Mouse (Mus musculus) MEL (cell line): ENCODE results near the gene Krtap9-5. TPM values are rescaled to one million over a fixed set of nuclear protein-coding genes. Genes with fewer than 3 reads are reported as not detected.

ENCODE experiments used
- DNase-seq: peaks from one replicate; pipeline ENCODE4 v3.0.0; 2011; ENCODE audit warnings: low read depth, low spot score
- H3K27ac ChIP-seq: 2 replicates; pipeline ENCODE4 v1.5.1; 2012; ENCODE audit warnings: low read depth, mild to moderate bottlenecking, control low read depth, low read length, moderate library complexity; ENCODE audit not compliant: control insufficient read depth
- H3K27me3 ChIP-seq, 2 experiments: fragments of 150-350 bp in 1 of 2; sonication (generic) in 1 of 2; 2 replicates each; pipeline ENCODE4 v1.6.1; 2012; ENCODE audit warnings: low read length in 2 of 2, mild to moderate bottlenecking in 2 of 2, improper control_type of control experiment in 1 of 2, moderate library complexity in 1 of 2; ENCODE audit not compliant: insufficient read depth in 2 of 2, control insufficient read depth in 1 of 2
- H3K36me3 ChIP-seq, 2 experiments: 2 replicates each; pipeline ENCODE4 v1.6.1; 2012 to 2014; ENCODE audit warnings: low read length in 2 of 2, improper control_type of control experiment in 1 of 2, inconsistent platforms in 1 of 2, mild to moderate bottlenecking in 1 of 2; ENCODE audit not compliant: insufficient read depth in 2 of 2, control insufficient read depth in 1 of 2
- H3K4me1 ChIP-seq, 2 experiments: fragments of 150-350 bp in 1 of 2; sonication (generic) in 1 of 2; 2 replicates each; pipeline ENCODE4 v1.6.1; 2012; ENCODE audit warnings: low read length in 2 of 2, improper control_type of control experiment in 1 of 2, mild to moderate bottlenecking in 1 of 2; ENCODE audit not compliant: insufficient read depth in 2 of 2, control insufficient read depth in 1 of 2
- H3K4me3 ChIP-seq, 2 experiments: fragments of 150-350 bp in 1 of 2; sonication (generic) in 1 of 2; 2 replicates each; pipeline ENCODE4 v1.5.1; 2012; ENCODE audit warnings: low read depth in 2 of 2, low read length in 2 of 2, mild to moderate bottlenecking in 2 of 2, moderate library complexity in 2 of 2, control low read depth in 1 of 2, improper control_type of control experiment in 1 of 2; ENCODE audit not compliant: control insufficient read depth in 1 of 2, insufficient read depth in 1 of 2
- H3K79me2 ChIP-seq: 2 replicates; pipeline ENCODE4 v1.6.1; 2012; ENCODE audit warnings: mild to moderate bottlenecking, low read length, moderate library complexity; ENCODE audit not compliant: control insufficient read depth, poor library complexity, insufficient read depth
- H3K9ac ChIP-seq: 2 replicates; pipeline ENCODE4 v1.6.1; 2012; ENCODE audit warnings: low read depth, mild to moderate bottlenecking, control low read depth, low read length, moderate library complexity; ENCODE audit not compliant: control insufficient read depth, poor library complexity, severe bottlenecking
- H3K9me3 ChIP-seq: fragments of 150-350 bp; sonication (generic); replicated peaks from 2 replicates; pipeline ENCODE4 v1.6.1; 2012; ENCODE audit warnings: mild to moderate bottlenecking, low read length, improper control_type of control experiment, moderate library complexity; ENCODE audit not compliant: insufficient read depth
- CHD2 ChIP-seq: IDR thresholded peaks from 2 replicates; pipeline ENCODE4 v1.6.1; 2011; ENCODE audit warnings: low read length, improper control_type of control experiment
- CTCF ChIP-seq, 3 experiments: IDR thresholded peaks in 2 of 3; conservative IDR thresholded peaks in 1 of 3; 2 replicates each; pipeline ENCODE4 v1.5.1; 2011 to 2012; ENCODE audit warnings: low read length in 3 of 3, low read depth in 2 of 3, mild to moderate bottlenecking in 2 of 3, improper control_type of control experiment in 1 of 3, inconsistent platforms in 1 of 3, mixed read lengths in 1 of 3, moderate library complexity in 1 of 3; ENCODE audit not compliant: control insufficient read depth in 1 of 3, insufficient read depth in 1 of 3, poor library complexity in 1 of 3, severe bottlenecking in 1 of 3
- E2F4 ChIP-seq: IDR thresholded peaks from 2 replicates; pipeline ENCODE4 v1.6.1; 2011; ENCODE audit warnings: low read depth, low read length, improper control_type of control experiment, borderline replicate concordance
- ELF1 ChIP-seq: IDR thresholded peaks from 2 replicates; pipeline ENCODE4 v1.6.1; 2014; ENCODE audit warnings: low read depth, mild to moderate bottlenecking, inconsistent platforms, low read length, improper control_type of control experiment, moderate library complexity
- EP300 ChIP-seq, 2 experiments: IDR thresholded peaks; 2 replicates each; pipeline ENCODE4 v1.6.1; 2011; ENCODE audit warnings: improper control_type of control experiment in 2 of 2, low read length in 2 of 2, low read depth in 1 of 2, mild to moderate bottlenecking in 1 of 2
- GABPA ChIP-seq: IDR thresholded peaks from 2 replicates; pipeline ENCODE4 v1.6.1; 2012; ENCODE audit warnings: low read depth, mild to moderate bottlenecking, inconsistent platforms, low read length, improper control_type of control experiment, moderate library complexity
- GATA1 ChIP-seq: IDR thresholded peaks from 2 replicates; pipeline ENCODE4 v1.6.1; 2011; ENCODE audit warnings: low read depth, low read length, improper control_type of control experiment
- JUND ChIP-seq: IDR thresholded peaks from 2 replicates; pipeline ENCODE4 v1.6.1; 2011; ENCODE audit warnings: low read depth, mild to moderate bottlenecking, improper control_type of control experiment, low read length
- MYB ChIP-seq: IDR thresholded peaks from 2 replicates; pipeline ENCODE4 v1.6.1; 2011; ENCODE audit warnings: mild to moderate bottlenecking, low read depth, low read length, improper control_type of control experiment
- MYC ChIP-seq: IDR thresholded peaks from 2 replicates; pipeline ENCODE4 v1.6.1; 2011; ENCODE audit warnings: low read depth, mild to moderate bottlenecking, low read length, improper control_type of control experiment, moderate library complexity
- NRF1 ChIP-seq: IDR thresholded peaks from 2 replicates; pipeline ENCODE4 v1.6.1; 2014; ENCODE audit warnings: low read depth, mild to moderate bottlenecking, inconsistent platforms, low read length, improper control_type of control experiment, moderate library complexity; ENCODE audit not compliant: poor library complexity, insufficient read depth, severe bottlenecking
- RCOR1 ChIP-seq: IDR thresholded peaks from 2 replicates; pipeline ENCODE4 v1.6.1; 2012; ENCODE audit warnings: low read depth, mild to moderate bottlenecking, inconsistent platforms, low read length, improper control_type of control experiment
- SMC3 ChIP-seq: IDR thresholded peaks from 2 replicates; pipeline ENCODE4 v1.6.1; 2011; ENCODE audit warnings: low read depth, low read length, improper control_type of control experiment
- TAL1 ChIP-seq: IDR thresholded peaks from 2 replicates; pipeline ENCODE4 v1.6.1; 2012; ENCODE audit warnings: mild to moderate bottlenecking, inconsistent platforms, low read length, moderate library complexity, mixed read lengths
- UBTF ChIP-seq: IDR thresholded peaks from 2 replicates; pipeline ENCODE4 v1.6.1; 2012; ENCODE audit warnings: low read depth, mild to moderate bottlenecking, inconsistent platforms, low read length, improper control_type of control experiment, moderate library complexity, borderline replicate concordance; ENCODE audit not compliant: insufficient read depth
- USF1 ChIP-seq: IDR thresholded peaks from 2 replicates; pipeline ENCODE4 v1.6.1; 2014; ENCODE audit warnings: low read depth, mild to moderate bottlenecking, inconsistent platforms, low read length, improper control_type of control experiment, moderate library complexity
- ZC3H11A ChIP-seq: IDR thresholded peaks from 2 replicates; pipeline ENCODE4 v1.6.1; 2012; ENCODE audit warnings: low read depth, mild to moderate bottlenecking, inconsistent platforms, low read length, improper control_type of control experiment
- ZMIZ1 ChIP-seq: IDR thresholded peaks from 2 replicates; pipeline ENCODE4 v1.6.1; 2012; ENCODE audit warnings: low read depth, mild to moderate bottlenecking, inconsistent platforms, low read length, improper control_type of control experiment, moderate library complexity
- polyA plus RNA-seq, 2 experiments: library from polyadenylated mRNA; stranded (reverse) in 1 of 2; unstranded in 1 of 2; fragments of >175 nt in 1 of 2; fragments of >200 nt in 1 of 2; gene quantifications; 2 replicates each; pipeline versions ENCODE4 v1.2.1 to v1.2.4; 2012; ENCODE audit warnings: low replicate concordance in 2 of 2, low read depth in 1 of 2; ENCODE audit not compliant: insufficient read length in 2 of 2, insufficient read depth in 1 of 2, missing spikeins in 1 of 2
- total RNA-seq: library from RNA; depleted of rRNA; stranded (reverse); fragments of 300-350 nt; gene quantifications from 2 replicates; pipeline ENCODE4 v1.2.3, GENCODE M21; 2012

Krtap9-5 gene
- total and polyA plus RNA-seq, 3 experiments = not detected

DNA sequence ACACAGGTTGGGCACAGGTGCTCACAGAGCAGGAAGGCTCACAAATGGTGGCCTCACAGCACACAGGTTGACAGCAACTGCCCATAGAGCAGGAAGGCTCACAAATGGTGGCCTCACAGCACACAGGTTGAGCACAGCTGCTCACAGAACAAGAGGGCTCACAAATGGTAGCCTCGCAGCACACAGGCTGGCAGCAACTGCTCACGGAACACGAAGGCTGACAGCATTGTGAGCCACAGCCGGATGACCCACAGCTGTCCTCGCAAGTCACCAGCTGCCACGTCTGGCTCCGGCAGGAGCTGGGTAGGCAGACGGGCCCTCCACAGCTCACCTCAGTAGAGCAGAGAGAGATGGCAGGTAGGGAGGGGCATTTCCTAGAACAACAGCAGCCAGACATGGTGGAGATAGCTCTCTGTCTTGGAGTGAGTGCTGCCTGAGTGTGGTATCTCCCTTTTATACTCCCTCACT lies 37.9 kb downstream of the Krtap9-5 start, which contains the start of gene Krtap16-1:
Gene Krtap16-1 (minus strand): TSS at position 418 of the 468 bp plus-strand sequence.
- H3K27ac ChIP-seq = no peak within 1 kb of the TSS
- no peaks in the 10 kb centered on the region for H3K4me1 ChIP-seq

GRCm38 (mm10) chr11:99988530-99988929 lies 40.3 kb downstream of the Krtap9-5 start:
- H3K36me3 ChIP-seq = no peaks in the 10 kb centered on the region
- no peaks in the 10 kb centered on the region for H3K27me3 ChIP-seq
- H3K4me3 ChIP-seq = no peak overlapping the region
- H3K4me1 ChIP-seq = no peaks in the 10 kb centered on the region
- no peak for DNase-seq
- H3K9me3 ChIP-seq = no peaks in the 10 kb centered on the region
- no peak overlapping the region for H3K9ac ChIP-seq
- TF ChIP-seq GABPA (no peak), RCOR1 (no peak), MYC (no peak)
- TF ChIP-seq, all 39 proteins: peak for 0
- H3K79me2 ChIP-seq = no peaks in the 10 kb centered on the region
- H3K27ac ChIP-seq = no peak overlapping the region

More for the DNA sequence above, 37.9 kb downstream of the Krtap9-5 start, which contains the start of gene Krtap16-1:
- Histone ChIP-seq H3K9me3 (no peaks in the 10 kb centered on the region), H3K27me3 (no peaks in the 10 kb centered on the region), H3K79me2 (no peaks in the 10 kb centered on the region), H3K36me3 (no peaks in the 10 kb centered on the region), H3K9ac (no peak within 1 kb of the TSS)
- DNase-seq = no peak
- TF ChIP-seq ZMIZ1 = no peak
- no peak for TF ChIP-seq JUND
- no peak for TF ChIP-seq RCOR1
- no peak for TF ChIP-seq USF1
- TF ChIP-seq, all 39 proteins: peak for 0
- H3K4me3 ChIP-seq = no peak within 1 kb of the TSS

- DNase-seq = no peak
- Histone ChIP-seq H3K9me3 (no peaks in the 10 kb centered on the region), H3K4me1 (no peaks in the 10 kb centered on the region)
Observed at GRCm38 (mm10) chr11:99989881-99990405, 41.7 kb downstream of the Krtap9-5 start.

More at GRCm38 (mm10) chr11:99989881-99990405, 41.7 kb downstream of the Krtap9-5 start:
- TF ChIP-seq CTCF (IDR thresholded peaks at IDR 0.05 in 2 of 3, conservative IDR thresholded peaks at IDR 0.05 in 1 of 3; ENCODE audit: control insufficient read depth in 1 of 3, insufficient read depth in 1 of 3, low read depth in 2 of 3, low read length in 3 of 3, poor library complexity in 1 of 3, severe bottlenecking in 1 of 3) (no peak), TAL1 (no peak), ELF1 (no peak), GABPA (no peak), JUND (no peak), GATA1 (no peak), EP300 (IDR thresholded peaks at IDR 0.05; ENCODE audit: low read depth in 1 of 2, low read length in 2 of 2) (no peak), MYB (no peak), NRF1 (no peak), SMC3 (no peak), CHD2 (no peak), E2F4 (no peak), ZC3H11A (no peak), UBTF (no peak), RCOR1 (no peak), MYC (no peak), USF1 (no peak)
- Histone ChIP-seq H3K27me3 (no peaks in the 10 kb centered on the region), H3K79me2 (no peaks in the 10 kb centered on the region), H3K9ac (no peak overlapping the region), H3K4me3 (no peak overlapping the region), H3K27ac (no peak overlapping the region), H3K36me3 (no peaks in the 10 kb centered on the region)
